Mouse (Mus musculus) liver, adult 2 months (tissue): ENCODE measurements at regions not wholly inside any gene's neighbourhood (a gene's known extent, or its start where the extent isn't known, plus 50 kb on each side); places are given as distances from the start of the nearest gene placed in this dataset.

Experiments used
- CTCF ChIP-seq: fragments of 200-500 bp; IDR thresholded peaks from 2 replicates; pipeline ENCODE4 v1.5.1; 2011; ENCODE audit warnings: low read depth, low read length, control low read depth
- POLR2A ChIP-seq: fragments of 200-500 bp; IDR thresholded peaks from 2 replicates; pipeline ENCODE4 v1.6.1; 2011; ENCODE audit warnings: low read length, control low read depth; ENCODE audit not compliant: insufficient read depth; ENCODE audit errors: extremely low read depth

- TF ChIP-seq CTCF (no peak), POLR2A (no peak)
These were observed 163.1 kb upstream of the Gdi2 start for GRCm38 (mm10) chr13:3374796-3375195.
